Comparison of ENCODE assay signal across 8 mouse cellular contexts in genomic region chr9:49797821-49798571, GRCm38 (mm10). TPM values are rescaled to one million over a fixed set of nuclear protein-coding genes. Genes with fewer than 3 reads are reported as not detected.
DNase-seq lines count a peak whose midpoint lies in the region; ATAC-seq and TF ChIP-seq lines count a peak whose summit lies in the region.

No protein-coding gene starts in this region.

- DNase-seq in ES-CJ7 (ENCODE audit: low read depth, low spot score) = peak; percentile 57
- peak; percentile 36 for DNase-seq in c-Kit-positive CD71-negative TER-119-negative erythroid progenitor cells, embryonic 14.5 days (ENCODE audit: low read depth)
- DNase-seq in forebrain, embryonic 14.5 days (ENCODE audit: low spot score) = peak; percentile 85
- DNase-seq in heart, postnatal 0 days (ENCODE audit: low spot score) = peak; percentile 74
- peak; percentile 65 to 71 for DNase-seq in layer of hippocampus, adult 2 months (ENCODE audit: low spot score in 2 of 2)
- peak; percentile 16 to 39 for DNase-seq in lung, adult 18-20 months
- peak; percentile 32 for DNase-seq in ovary, adult 18-20 months (ENCODE audit: low spot score)
- DNase-seq in urinary bladder, adult 18-20 months (ENCODE audit: low spot score in 2 of 2) = peak; percentile 8 to 31

- TF ChIP-seq CTCF in heart, postnatal 0 days (IDR thresholded peaks at IDR 0.05; ENCODE audit: low read depth) = no peak
- TF ChIP-seq CTCF in layer of hippocampus, adult 2 months (conservative IDR thresholded peaks at IDR 0.05) = no peak

- H3K36me3 ChIP-seq in forebrain, embryonic 14.5 days (ENCODE audit: control insufficient read depth, insufficient read depth, low read length) = no peaks in the 10 kb centered on the region
- H3K36me3 ChIP-seq in heart, postnatal 0 days (replicated peaks; ENCODE audit: control insufficient read depth, insufficient read depth, low read length) = no peaks in the 10 kb centered on the region

- no peaks in the 10 kb centered on the region for H3K9me3 ChIP-seq in forebrain, embryonic 14.5 days (replicated peaks; ENCODE audit: control insufficient read depth, low read length)
- H3K9me3 ChIP-seq in heart, postnatal 0 days (replicated peaks; ENCODE audit: control insufficient read depth, low read length) = no peaks in the 10 kb centered on the region

- peak; percentile 56 for ATAC-seq in forebrain, embryonic 14.5 days
- ATAC-seq in heart, postnatal 0 days (ENCODE audit: insufficient read depth, low read depth) = peak; percentile 59

- H3K27ac ChIP-seq in forebrain, embryonic 14.5 days (ENCODE audit: low read depth, low read length) = peak overlapping the region; percentile 94
- peak overlapping the region; percentile 83 for H3K27ac ChIP-seq in heart, postnatal 0 days (ENCODE audit: low read depth)
- H3K27ac ChIP-seq in layer of hippocampus, adult 2 months = peak overlapping the region; percentile 97

- no peak for TF ChIP-seq EP300 in heart, postnatal 0 days (IDR thresholded peaks at IDR 0.05; ENCODE audit: low read depth)

- peak overlapping the region; percentile 71 for H3K4me2 ChIP-seq in forebrain, embryonic 14.5 days (ENCODE audit: low read length)
- peak overlapping the region; percentile 85 for H3K4me2 ChIP-seq in heart, postnatal 0 days (ENCODE audit: low read depth, low read length)

- H3K27me3 ChIP-seq in forebrain, embryonic 14.5 days (replicated peaks; ENCODE audit: control insufficient read depth, insufficient read depth, low read length) = no peaks in the 10 kb centered on the region
- no peaks in the 10 kb centered on the region for H3K27me3 ChIP-seq in heart, postnatal 0 days (ENCODE audit: control insufficient read depth, insufficient read depth, low read length)

- peak overlapping the region; percentile 63 for H3K4me3 ChIP-seq in forebrain, embryonic 14.5 days (ENCODE audit: low read depth, low read length)
- peak overlapping the region; percentile 85 for H3K4me3 ChIP-seq in heart, postnatal 0 days (ENCODE audit: low read depth, low read length)
- H3K4me3 ChIP-seq in layer of hippocampus, adult 2 months = peak overlapping the region; percentile 97

- H3K9ac ChIP-seq in forebrain, embryonic 14.5 days (ENCODE audit: low read length) = peak overlapping the region; percentile 85
- peak overlapping the region; percentile 72 for H3K9ac ChIP-seq in heart, postnatal 0 days (replicated peaks; ENCODE audit: low read depth, low read length)

- WGBS in forebrain, embryonic 14.5 days = under 1% methylated on average over 57 of the region's 58 CpGs
- WGBS in heart, postnatal 0 days = under 1% methylated on average over 55 of the region's 58 CpGs

- H3K4me1 ChIP-seq in forebrain, embryonic 14.5 days (ENCODE audit: control insufficient read depth, insufficient read depth, low read length) = peaks cover 25% of the 10 kb centered on the region
- H3K4me1 ChIP-seq in heart, postnatal 0 days (ENCODE audit: control insufficient read depth, insufficient read depth) = peaks cover 13% of the 10 kb centered on the region

RNA-seq across cellular contexts. Expression of gene Ncam1, which starts 0.7 kb away (rescaled TPM):
- 163 and 219 TPM in 2 replicates for polyA plus RNA-seq in forebrain, embryonic 14.5 days (2014; fragmentation: Nextera tagmentation; extraction: Ambion mirVana)
- 154 and 170 TPM in 2 replicates for total RNA-seq in heart, postnatal 0 days (2014; rRNA removed; ENCODE audit: low replicate concordance)
- 75.3 and 91.4 TPM in 2 replicates for polyA plus RNA-seq in heart, postnatal 0 days (2015; fragmentation: Nextera tagmentation; extraction: Ambion mirVana)
- total RNA-seq in layer of hippocampus, adult 2 months (2021) = 100 to 1,000 TPM; 303 to 307 TPM

Comparison
In these comparisons a context has a peak if more than half of its experiments do, and no peak if none do; other contexts are left out.
1. Peak in every context shown above with its lines: DNase-seq, ATAC-seq, H3K4me3 ChIP-seq and H3K27ac ChIP-seq.
2. DNase-seq: peak in every context shown above with its lines; median percentile 85 in forebrain, embryonic 14.5 days; 74 in heart, postnatal 0 days; 68 in layer of hippocampus, adult 2 months; 57 in ES-CJ7; 36 in c-Kit-positive CD71-negative TER-119-negative erythroid progenitor cells, embryonic 14.5 days; 32 in ovary, adult 18-20 months; 28 in lung, adult 18-20 months; 20 in urinary bladder, adult 18-20 months.